Mouse (Mus musculus) cerebellum, postnatal 25 days (tissue): ENCODE data around the gene Nvl.

Experiments used
- DNase-seq, 2 experiments: peaks; one replicate each; pipeline ENCODE4 v3.0.0; 2021; ENCODE audit warnings: mixed read lengths in 2 of 2

Gene Nvl

DNA sequence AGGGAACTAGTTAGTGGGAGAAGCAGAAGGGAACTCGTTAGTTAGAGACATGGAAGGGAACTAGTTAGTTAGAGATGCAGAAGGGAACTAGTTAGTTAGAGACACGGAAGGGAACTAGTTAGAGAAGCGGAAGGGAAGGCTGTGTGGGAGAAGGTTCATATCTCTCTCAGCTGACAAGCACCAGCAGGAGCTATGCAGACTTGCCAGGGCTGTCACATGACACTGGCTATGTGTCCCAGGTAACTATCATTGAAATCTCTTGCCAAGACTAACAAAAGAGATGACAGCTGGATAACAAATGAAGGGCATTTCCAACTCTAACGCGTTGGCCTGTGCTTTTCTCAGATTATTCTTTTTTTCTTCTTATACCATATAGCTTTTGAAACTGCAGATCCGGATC lies 79.4 kb downstream of the Nvl start:
- DNase-seq, result peak; percentile 30 to 55

DNA sequence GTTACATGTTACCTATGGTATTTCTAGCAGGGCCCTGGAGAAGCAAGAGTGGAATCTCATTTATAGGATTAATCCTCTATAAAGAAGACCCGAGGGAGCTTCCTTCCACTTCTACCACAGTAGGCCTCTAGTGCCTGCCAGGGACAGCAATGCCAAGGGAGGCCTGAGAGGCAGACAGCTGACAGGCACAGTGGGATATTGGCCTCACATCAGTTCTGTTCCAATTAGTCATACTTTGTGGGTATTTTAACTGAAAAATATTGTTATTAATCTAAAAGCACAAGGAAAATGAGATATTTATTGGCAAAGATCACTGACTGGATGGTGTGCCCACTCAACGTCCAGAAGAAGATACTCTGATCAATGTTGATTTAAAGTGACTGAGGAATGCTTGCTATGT lies 80.0 kb downstream of the Nvl start:
- DNase-seq, result peak; percentile 60 to 75

DNA sequence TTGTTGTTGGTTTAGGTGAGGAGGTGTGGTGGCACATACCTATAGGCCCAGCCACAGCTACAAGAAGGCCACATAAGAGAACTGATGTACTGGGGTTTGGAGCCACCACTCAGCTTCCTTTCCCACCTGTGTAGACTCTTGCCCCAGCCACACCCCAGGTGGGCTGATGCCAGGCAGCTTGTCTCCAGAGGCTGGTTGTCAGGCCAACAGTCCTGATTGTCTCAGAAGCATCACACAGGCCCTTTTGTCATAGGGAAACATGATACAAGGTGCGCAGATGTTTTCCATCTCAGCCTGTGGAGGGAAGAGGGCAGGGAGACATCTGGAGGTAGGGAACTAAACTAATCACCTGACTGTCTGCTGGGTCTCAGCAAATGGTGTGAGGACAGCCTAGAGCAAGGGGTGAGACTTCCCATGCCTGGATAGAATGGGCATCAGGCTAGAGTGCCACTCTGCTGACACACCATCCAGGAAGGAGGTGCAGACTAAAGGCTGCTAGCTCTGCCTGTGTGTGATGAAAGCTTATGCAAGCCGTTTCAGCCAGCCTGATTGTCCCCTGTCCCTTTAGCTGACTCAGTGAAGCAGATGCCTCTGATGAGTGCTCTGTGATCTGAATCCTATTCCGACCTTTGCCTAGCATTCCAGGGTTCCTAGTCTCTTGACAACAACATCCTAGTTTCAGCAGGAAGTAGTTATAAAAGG lies 82.1 kb downstream of the Nvl start:
- DNase-seq, result no peak

DNA sequence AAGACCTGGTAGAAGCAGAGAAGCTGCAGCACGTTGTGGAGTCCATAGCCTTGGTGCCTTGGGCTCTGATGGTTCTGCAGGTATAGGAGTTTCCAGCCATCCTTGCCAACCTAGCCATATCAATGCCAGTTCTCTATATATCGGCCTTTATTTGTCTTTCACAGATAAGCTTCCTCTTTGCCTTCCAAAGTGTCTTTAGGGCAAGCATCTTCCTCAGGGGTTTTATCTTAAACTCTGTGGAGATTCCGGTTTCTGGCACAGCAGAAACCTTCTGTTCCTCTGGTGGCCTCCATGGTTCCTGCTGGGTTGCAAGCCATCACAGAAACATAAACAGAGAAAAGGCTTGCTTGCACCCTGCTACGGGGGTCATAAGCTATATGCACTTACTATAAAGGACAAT lies 91.1 kb downstream of the Nvl start:
- no peak for DNase-seq

DNA sequence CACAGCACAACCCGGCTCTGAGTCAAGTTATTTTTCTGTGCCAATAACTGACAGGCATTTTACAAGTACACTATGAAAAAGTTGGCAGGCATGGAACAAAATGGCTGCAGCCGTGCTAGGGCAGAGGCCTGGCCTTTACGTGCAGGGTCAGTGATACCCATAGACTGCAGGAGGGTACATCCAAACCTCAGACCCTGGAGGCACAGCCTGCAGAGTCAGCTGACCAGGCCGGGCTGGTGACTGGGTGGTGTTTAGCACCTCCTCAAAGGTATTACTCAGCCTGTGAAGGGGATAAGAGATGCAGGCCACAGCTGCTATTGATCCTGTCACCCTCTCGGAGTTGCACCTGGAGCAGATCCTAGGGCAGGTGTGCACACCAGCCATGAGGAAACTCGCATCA lies 93.1 kb downstream of the Nvl start, which contains the start of gene 9130409I23Rik:
Gene 9130409I23Rik, plus strand, starts transcription at position 301 of the 400 bp plus-strand sequence.
- DNase-seq, result no peak

DNA sequence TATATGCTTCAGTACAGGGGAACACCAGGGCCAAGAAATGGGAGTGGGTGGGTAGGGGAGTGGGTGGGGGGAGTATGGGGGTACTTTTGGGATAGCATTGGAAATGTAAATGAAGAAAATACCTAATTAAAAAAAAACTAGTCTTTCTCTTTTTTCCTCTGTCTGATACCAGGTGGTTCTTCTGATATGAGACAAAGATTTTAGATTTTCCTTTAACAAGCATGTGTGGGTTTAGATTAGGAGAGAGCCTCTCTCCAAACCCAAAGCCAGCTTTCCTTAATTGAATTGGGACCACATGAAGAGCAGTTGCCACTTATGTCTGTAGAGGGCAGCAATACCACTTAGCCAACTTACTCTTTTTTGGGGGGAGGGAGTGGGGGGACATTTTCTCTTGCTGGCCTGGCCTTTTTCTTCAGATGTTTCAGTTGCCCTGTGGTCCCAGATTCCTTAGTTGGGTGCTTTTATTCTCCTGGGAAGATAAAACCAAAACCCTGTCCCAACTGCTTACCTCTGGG lies 94.6 kb downstream of the Nvl start:
- no peak for DNase-seq

DNA sequence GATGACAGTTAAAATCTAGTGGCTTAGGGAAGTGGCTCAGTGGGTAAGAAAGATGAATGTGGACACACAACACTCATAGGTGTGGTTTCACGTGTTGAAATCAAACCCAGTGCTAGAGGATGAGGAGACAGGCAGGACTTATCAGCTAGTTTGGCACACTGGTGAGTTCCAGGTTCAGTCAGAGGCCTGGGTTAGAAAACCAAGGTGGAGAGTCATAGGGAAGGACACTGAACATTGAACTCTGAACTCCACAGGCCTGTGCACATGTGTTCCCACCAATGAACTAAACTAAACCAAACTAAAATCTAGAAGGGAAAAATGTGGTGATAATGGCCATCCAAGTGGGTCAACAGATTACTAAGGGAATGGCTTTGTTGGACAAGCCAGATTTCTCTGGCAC lies 96.5 kb downstream of the Nvl start:
- DNase-seq, result no peak

DNA sequence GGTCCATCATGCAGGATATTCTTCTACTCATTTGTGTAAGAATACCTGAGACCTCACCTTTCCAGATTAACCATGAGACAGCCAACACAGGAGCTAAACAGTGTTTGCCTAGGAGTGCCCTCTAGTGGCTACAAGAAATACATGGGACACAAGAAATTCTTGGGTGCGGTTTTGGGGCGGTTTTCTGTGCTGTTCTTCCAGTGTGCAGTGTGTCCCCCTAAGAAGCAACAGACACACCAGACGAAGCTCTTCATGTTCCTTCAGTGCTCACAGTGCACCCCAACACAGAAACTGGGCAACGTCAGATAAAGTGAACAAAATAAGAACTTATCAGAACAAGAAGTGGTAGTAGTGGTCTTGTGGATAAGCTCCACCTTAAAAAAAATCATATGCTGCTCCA lies 104.4 kb downstream of the Nvl start:
- DNase-seq, result peak; percentile 29 to 59

DNA sequence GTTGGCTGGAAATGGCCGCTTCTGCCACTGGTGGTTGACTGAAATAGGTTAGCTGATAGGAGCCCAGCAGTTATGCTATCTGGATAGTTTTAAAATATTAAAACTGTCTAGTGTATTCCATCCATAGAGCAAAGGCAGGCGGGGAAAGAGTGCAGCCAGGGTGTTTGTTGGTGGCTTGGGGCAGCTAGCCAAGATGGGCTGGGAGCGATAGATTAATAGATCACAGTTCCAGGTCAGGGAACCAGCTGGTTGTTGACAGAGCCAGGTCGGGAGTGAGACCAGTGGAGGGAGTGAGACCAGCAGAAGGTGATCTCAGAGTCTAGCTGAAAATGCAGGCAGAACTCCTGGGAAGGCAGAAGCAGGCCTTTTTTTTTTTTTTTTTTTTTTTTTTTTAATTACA lies 106.4 kb downstream of the Nvl start:
- peak in 1 of 2 experiments; percentile 33 for DNase-seq
